Mouse (Mus musculus): ENCODE data around the gene Haus7. TPM values are rescaled to one million over a fixed set of nuclear protein-coding genes. Genes with fewer than 3 reads are reported as not detected.

The Haus7 gene
- polyA plus RNA-seq (2015; fragmentation: Illumina TruSeq; extraction: RNeasy Lipid Tissue Mini Kit (QIAGEN cat#74804); ENCODE audit: insufficient read depth, low read depth, low replicate concordance) = 18.6 TPM

DNA sequence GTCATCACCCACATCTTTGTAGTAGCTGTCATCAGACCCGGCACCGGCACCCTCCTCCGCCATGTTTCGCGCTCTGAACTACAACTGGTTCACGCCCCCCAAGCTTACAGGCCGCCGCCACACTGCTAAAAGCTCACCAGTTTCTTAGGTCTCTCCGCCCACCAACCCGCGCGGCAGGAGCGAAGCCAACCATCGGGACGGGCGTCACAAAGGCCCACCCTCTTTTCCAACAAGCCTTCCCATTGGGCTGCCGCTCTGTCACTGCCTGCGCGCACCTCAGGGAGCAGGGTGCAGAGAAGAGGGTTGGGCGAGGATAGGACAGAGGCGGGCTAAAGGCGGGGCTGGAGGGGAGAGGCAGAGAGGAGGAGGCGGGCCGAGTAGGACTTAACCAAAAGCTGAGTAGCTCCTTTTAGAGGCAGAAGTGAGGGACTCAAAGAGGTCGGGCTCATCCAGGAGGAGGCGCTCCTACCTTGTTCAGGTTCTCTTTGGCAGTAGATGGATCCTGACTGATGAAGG, at the start of gene Haus7:
Gene Haus7, minus strand, starts transcription at position 168 of the 516 bp plus-strand sequence.

GRCm38 (mm10) chrX:73483484-73483810, 24.6 kb upstream of the Haus7 start, which contains the start of gene Bgn:
Bgn (plus strand) TSS chrX:73483602.

GRCm38 (mm10) chrX:73435252-73435651, 23.6 kb downstream of the Haus7 start, which contains the start of gene Trex2:
Trex2 (minus strand) TSS chrX:73435344.

DNA sequence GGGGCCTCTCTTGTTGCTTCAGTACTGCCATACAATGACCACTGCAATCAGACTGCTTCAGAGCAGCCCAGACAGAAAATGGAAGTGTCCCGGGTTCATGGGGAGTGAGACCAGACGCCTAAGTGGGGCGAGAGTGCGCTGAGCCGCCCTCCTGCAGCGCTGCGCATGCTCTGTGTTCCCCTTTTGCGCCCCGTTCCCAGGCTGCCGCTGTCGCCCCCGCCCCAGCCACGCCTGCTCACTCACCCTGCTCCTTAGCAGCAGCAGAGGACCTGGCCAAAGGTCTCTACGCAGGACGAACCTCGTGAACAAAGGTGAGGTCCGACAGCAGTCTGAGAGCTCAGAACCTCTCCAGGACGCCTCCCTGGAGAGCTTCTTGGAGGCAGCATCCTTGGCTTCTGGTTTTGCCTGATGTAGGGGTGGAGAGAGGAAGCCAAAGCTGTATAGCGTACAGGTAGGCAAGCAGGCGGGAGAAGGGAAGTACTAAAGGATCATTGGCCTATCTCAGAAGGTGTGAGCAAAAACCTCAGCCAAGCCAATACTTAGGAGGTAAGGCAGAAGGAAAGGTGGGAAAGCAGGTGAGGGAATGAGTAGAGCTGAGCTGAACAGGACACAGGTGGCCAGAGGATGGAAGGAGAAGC, 47.8 kb downstream of the Haus7 start, which contains the start of gene Zfp92:
Gene Zfp92, plus strand, starts transcription at position 217 of the 638 bp plus-strand sequence.

DNA sequence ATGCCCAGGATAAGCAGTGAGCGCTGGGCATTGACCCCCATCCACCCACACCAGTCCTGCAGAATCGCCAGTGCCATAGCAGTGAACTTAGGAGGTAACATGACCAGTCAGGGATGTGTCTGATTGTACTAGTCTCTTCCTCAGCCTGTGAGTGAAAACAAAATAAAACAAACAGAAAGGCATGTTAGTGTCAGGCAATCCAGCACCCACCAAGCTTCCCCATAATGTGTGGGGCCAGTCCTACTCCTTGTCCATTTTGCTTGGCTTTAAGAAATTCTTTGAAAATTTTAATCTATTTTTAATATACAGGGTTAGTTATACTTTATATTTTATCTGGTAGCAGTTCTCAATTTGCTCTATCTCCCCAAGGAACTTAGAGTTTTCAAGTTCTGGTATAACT, 60.2 kb downstream of the Haus7 start, which contains the start of gene Gm18336:
Gene Gm18336, minus strand, starts transcription at position 101 of the 400 bp plus-strand sequence.

Other genes starting within 250 kb of the Haus7 start
- gene Xlr4b, start 244.7 kb downstream of the Haus7 start, polyA plus RNA-seq (2015; fragmentation: Illumina TruSeq; extraction: RNeasy Lipid Tissue Mini Kit (QIAGEN cat#74804); ENCODE audit: insufficient read depth, low read depth, low replicate concordance) = not detected
- 3.2 TPM for gene F8a, start 230.8 kb downstream of the Haus7 start, polyA plus RNA-seq (2015; fragmentation: Illumina TruSeq; extraction: RNeasy Lipid Tissue Mini Kit (QIAGEN cat#74804); ENCODE audit: insufficient read depth, low read depth, low replicate concordance)
- not detected for gene Xlr4c, start 215.9 kb downstream of the Haus7 start, polyA plus RNA-seq (2015; fragmentation: Illumina TruSeq; extraction: RNeasy Lipid Tissue Mini Kit (QIAGEN cat#74804); ENCODE audit: insufficient read depth, low read depth, low replicate concordance)
- not detected for gene Xlr3c, start 193.7 kb downstream of the Haus7 start, polyA plus RNA-seq (2015; fragmentation: Illumina TruSeq; extraction: RNeasy Lipid Tissue Mini Kit (QIAGEN cat#74804); ENCODE audit: insufficient read depth, low read depth, low replicate concordance)
- not detected for gene Xlr5a, start 166.1 kb downstream of the Haus7 start, polyA plus RNA-seq (2015; fragmentation: Illumina TruSeq; extraction: RNeasy Lipid Tissue Mini Kit (QIAGEN cat#74804); ENCODE audit: insufficient read depth, low read depth, low replicate concordance)
- gene Xlr5c, start 166.1 kb downstream of the Haus7 start, polyA plus RNA-seq (2015; fragmentation: Illumina TruSeq; extraction: RNeasy Lipid Tissue Mini Kit (QIAGEN cat#74804); ENCODE audit: insufficient read depth, low read depth, low replicate concordance) = not detected
- not detected for gene Gm45015, start 122.2 kb downstream of the Haus7 start, polyA plus RNA-seq (2015; fragmentation: Illumina TruSeq; extraction: RNeasy Lipid Tissue Mini Kit (QIAGEN cat#74804); ENCODE audit: insufficient read depth, low read depth, low replicate concordance)
- 3.6 TPM for gene Zfp275, start 116.4 kb downstream of the Haus7 start, polyA plus RNA-seq (2015; fragmentation: Illumina TruSeq; extraction: RNeasy Lipid Tissue Mini Kit (QIAGEN cat#74804); ENCODE audit: insufficient read depth, low read depth, low replicate concordance)
- not detected for gene Gm18336, start 60.3 kb downstream of the Haus7 start, polyA plus RNA-seq (2015; fragmentation: Illumina TruSeq; extraction: RNeasy Lipid Tissue Mini Kit (QIAGEN cat#74804); ENCODE audit: insufficient read depth, low read depth, low replicate concordance)
- gene Zfp92, start 47.9 kb downstream of the Haus7 start, polyA plus RNA-seq (2015; fragmentation: Illumina TruSeq; extraction: RNeasy Lipid Tissue Mini Kit (QIAGEN cat#74804); ENCODE audit: insufficient read depth, low read depth, low replicate concordance) = 0.31 TPM
- gene Trex2, start 23.7 kb downstream of the Haus7 start, polyA plus RNA-seq (2015; fragmentation: Illumina TruSeq; extraction: RNeasy Lipid Tissue Mini Kit (QIAGEN cat#74804); ENCODE audit: insufficient read depth, low read depth, low replicate concordance) = not detected
- gene Bgn, start 24.6 kb upstream of the Haus7 start, polyA plus RNA-seq (2015; fragmentation: Illumina TruSeq; extraction: RNeasy Lipid Tissue Mini Kit (QIAGEN cat#74804); ENCODE audit: insufficient read depth, low read depth, low replicate concordance) = 134 TPM
- not detected for gene Atp2b3, start 44.0 kb upstream of the Haus7 start, polyA plus RNA-seq (2015; fragmentation: Illumina TruSeq; extraction: RNeasy Lipid Tissue Mini Kit (QIAGEN cat#74804); ENCODE audit: insufficient read depth, low read depth, low replicate concordance)
- gene Dusp9, start 180.4 kb upstream of the Haus7 start, polyA plus RNA-seq (2015; fragmentation: Illumina TruSeq; extraction: RNeasy Lipid Tissue Mini Kit (QIAGEN cat#74804); ENCODE audit: insufficient read depth, low read depth, low replicate concordance) = not detected
- gene Pnck, start 201.1 kb upstream of the Haus7 start, polyA plus RNA-seq (2015; fragmentation: Illumina TruSeq; extraction: RNeasy Lipid Tissue Mini Kit (QIAGEN cat#74804); ENCODE audit: insufficient read depth, low read depth, low replicate concordance) = 3.2 TPM
- 7.3 TPM for gene Slc6a8, start 214.1 kb upstream of the Haus7 start, polyA plus RNA-seq (2015; fragmentation: Illumina TruSeq; extraction: RNeasy Lipid Tissue Mini Kit (QIAGEN cat#74804); ENCODE audit: insufficient read depth, low read depth, low replicate concordance)